Mouse (Mus musculus) MN1 (cell line): ENCODE results near the gene Zfp788.
"Not testable (repeated sequence)": the region's sequence is repeated elsewhere in the genome, so short reads cannot be mapped to it uniquely, and the experiment has no call there.

ENCODE experiments used
- DNase-seq: peaks from one replicate; pipeline ENCODE4 v3.0.0-alpha.2; 2016; ENCODE audit warnings: low spot score

Zfp788 gene

GRCm38 (mm10) chr7:41632409-41633220 lies at the start of gene Zfp788:
TSS of gene Zfp788 (plus strand) at chr7:41633203.
- DNase-seq, result peak; percentile 96

DNA sequence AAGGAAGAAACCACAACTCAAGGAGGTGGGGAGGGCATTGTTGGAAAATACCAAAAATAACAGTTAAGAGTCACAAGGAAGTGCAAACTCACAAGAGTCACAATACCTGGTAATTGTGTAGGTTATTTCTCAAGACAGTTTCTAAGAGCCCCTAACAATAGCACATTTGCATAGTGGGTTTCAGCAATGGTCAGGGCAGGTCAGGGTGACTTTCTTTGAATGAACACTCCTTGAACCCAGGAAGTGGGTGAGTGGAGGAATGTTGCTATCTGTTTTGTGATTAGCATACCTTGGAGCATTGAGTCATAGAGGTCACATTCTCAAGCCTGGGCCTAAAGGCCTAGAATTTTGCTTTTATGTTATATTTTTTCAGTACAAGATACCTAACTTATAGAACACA lies 45.2 kb upstream of the Zfp788 start:
- not testable (repeated sequence) for DNase-seq

DNA sequence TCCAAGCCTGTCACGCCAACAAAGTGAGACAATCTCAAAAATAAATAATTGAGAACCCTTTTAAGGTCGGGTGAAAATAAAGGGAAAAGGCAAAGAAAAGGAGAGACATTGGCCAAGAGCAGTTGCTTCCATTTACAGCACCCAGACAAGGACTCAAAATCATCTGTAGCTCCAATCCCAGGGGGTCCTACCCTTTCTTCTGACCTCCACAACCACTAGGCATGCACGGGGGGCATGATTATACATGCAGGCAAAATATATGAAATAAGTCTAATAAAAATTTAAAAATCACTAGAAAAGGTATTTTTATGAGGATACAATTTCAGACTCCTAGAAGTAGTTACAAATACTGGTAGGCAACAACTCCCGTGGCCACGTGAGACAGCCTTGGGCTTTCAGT lies 34.4 kb upstream of the Zfp788 start:
- no peak for DNase-seq

DNA sequence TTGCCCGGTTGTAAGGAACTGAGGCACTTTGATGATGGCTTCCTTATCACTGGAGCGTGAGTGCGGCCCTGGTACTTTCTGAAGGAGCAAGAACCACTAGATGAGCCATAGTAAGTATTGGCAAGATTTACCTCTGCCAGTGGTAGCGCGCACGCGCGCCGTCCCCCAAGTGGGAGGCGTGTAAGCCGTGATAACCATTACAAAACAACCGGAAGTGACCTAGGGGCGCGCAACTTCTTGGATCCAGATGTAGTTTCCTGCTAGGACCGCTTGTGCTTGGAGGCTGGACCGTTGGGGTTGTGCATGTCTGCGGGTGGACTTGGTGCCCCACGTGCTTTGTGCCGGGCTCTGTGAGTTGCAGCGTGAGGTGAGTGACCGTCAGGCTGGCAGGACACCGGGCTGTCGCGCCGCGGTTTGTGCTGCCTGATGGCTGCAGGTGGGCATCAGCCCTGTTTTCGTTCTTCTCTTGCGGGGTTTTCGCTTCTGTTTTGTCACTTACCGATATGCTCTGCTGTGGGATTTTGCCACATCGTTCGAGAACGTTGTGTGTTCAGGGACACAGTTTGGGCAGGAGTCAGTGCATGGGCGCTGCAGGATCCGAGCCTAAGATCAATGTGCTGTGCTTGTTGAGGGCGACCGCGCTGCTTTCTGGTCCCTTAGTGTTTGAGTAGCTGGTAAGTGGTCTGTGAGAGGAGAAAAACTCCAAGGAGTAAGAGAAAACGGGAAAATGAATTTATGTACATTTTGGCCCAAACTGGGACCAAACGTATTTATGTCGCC lies 33.8 kb upstream of the Zfp788 start, which contains the start of gene 2610021A01Rik:
2610021A01Rik (plus strand) TSS at position 197 of the 780 bp plus-strand sequence.
- DNase-seq, result peak; percentile 95

DNA sequence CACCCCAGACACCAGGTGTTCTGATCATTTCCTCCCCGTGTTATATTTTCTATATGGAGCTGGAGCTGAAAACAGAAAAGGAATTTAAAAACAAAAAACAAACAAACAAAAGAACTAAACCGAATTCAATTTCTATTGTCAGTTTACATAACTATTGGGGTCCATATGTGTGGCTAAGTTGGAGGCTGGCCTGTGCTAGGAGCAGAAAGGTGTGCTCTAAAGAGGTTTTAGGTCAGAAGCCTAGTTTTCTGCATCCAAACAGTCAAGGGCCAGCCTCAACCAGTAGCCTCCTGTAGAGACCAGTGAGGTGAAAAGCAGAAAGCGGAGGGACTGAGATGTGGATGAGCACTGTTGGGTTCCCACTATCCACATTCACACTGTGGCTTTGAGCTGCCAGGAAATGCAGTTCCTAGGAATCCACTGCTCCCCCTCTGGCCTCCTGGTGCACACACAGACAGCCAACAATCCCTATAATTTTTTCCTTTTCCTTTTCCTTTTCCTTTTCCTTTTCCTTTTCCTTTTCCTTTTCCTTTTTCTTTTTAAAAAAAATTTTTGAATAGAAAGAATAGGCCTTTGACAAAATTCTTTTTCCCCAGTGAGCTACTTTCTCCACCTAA lies 33.0 kb upstream of the Zfp788 start:
- DNase-seq, result peak; percentile 40

DNA sequence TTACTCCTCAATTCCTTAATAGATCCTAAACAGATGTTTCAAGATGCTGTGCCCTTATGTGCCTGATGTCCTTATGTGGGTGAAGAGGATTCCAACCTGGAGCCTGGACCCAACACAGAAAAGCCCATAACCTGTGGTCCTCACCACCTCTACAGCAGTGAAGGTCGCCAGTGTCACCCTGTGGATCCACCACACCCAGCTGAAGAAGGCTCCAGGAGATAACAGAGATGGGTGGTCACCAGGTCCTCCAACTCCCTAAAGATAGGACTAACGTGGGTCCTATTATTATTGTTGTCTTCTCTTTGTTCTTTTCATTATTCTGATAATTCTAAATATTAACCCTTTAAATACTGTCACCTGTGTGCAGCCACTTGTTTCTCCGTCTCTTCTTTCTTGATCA lies 21.3 kb upstream of the Zfp788 start:
- DNase-seq, result no peak

DNA sequence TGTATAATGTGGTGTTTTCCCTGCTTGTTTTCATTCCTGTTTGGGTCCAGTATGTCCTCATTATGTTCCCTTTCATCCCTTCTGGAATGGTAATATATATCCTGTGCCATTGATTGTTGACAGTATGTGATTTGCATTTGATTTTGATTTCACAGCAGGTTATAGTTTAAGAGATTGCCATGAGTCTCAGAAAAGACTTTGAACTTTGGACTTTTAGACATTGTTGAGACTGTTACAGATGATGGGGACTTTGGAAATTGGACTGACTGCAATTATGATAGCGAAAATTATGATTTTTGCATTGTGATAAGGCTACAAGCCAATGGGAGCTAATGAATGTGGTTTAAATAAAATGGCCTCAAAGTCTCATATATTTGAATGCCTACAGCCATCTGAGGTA lies 16.8 kb upstream of the Zfp788 start:
- DNase-seq, result not testable (repeated sequence)

GRCm38 (mm10) chr7:41633221-41633984 lies 400 bp downstream of the Zfp788 start:
- peak; percentile 95 for DNase-seq

GRCm38 (mm10) chr7:41674326-41674725 lies 41.3 kb downstream of the Zfp788 start:
- not testable (repeated sequence) for DNase-seq
